26 mouse cellular contexts compared by ENCODE assay signal in the genomic region with DNA sequence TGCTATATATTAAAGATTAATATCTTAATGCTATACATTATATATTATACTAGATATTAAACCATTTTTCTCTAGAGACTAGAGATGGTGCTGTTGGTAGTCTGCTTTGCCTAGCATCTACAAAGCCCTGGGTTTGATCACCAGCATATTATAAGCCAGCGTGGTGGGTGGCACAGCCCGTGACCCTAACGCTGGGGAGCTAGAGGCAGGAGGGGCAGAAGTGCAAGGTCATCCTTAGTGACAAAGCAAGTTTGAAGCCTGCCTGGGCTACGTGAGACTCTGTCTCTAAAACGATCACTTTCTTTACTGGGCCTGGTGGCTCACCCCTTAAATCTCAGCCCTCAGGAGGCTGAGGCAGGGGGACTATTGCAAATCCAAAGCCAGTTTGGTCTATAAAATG. TPM values are rescaled to one million over a fixed set of nuclear protein-coding genes. Genes with fewer than 3 reads are reported as not detected.
A peak's percentile ranks its signal among the peaks of the same experiment; 100 is the strongest.
DNase-seq lines count a peak whose midpoint lies in the region; ATAC-seq and TF ChIP-seq lines count a peak whose summit lies in the region.
"Had no signal": no experiment of that assay in that cellular context is flagged by ENCODE, and none has a peak within 500 bp of the region (broad histone marks: within the 10 kb centered on the region; RNA-seq: fewer than 3 reads in every experiment).

No protein-coding gene starts in this region.

- WGBS in heart, embryonic 13.5 days = 67% methylated on average over 5 of the region's 5 CpGs
- 89% methylated on average over 5 of the region's 5 CpGs for WGBS in embryonic facial prominence, embryonic 15.5 days
- WGBS in neural tube, embryonic 15.5 days = 81% methylated on average over 5 of the region's 5 CpGs

- H3K9ac ChIP-seq in heart, embryonic 13.5 days = no peak overlapping the region
- no peak overlapping the region for H3K9ac ChIP-seq in embryonic facial prominence, embryonic 15.5 days
- H3K9ac ChIP-seq in neural tube, embryonic 15.5 days (replicated peaks) = no peak overlapping the region

- no peak overlapping the region for H3K4me3 ChIP-seq in heart, embryonic 13.5 days
- no peak overlapping the region for H3K4me3 ChIP-seq in embryonic facial prominence, embryonic 15.5 days (replicated peaks)
- H3K4me3 ChIP-seq in myocyte = peak overlapping the region; percentile 20
- no peak overlapping the region for H3K4me3 ChIP-seq in neural tube, embryonic 15.5 days (replicated peaks)

- DNase-seq in adrenal gland, postnatal 14 days = peak; percentile 1
- DNase-seq in adrenal gland, adult 18-20 months (ENCODE audit: low spot score in 2 of 2) = no peak
- no peak for DNase-seq in heart, postnatal 4 days
- DNase-seq in left cerebral cortex, adult 11 months (ENCODE audit: low spot score) = no peak
- DNase-seq: adrenal gland, postnatal 25 days; cerebellum, adult 9-11 months; gastrocnemius, postnatal 36 days; kidney, adult 8-10 months; kidney, postnatal 10 days; lung, postnatal 4 days; thymus, adult 2 months had no signal

- 0 out of 2 replicates have a peak, but pooled peaks have one; percentile 44 for ATAC-seq in heart, embryonic 13.5 days (ENCODE audit: extremely low read depth, insufficient number of reproducible peaks, low FRiP score, low TSS enrichment)
- no peak for ATAC-seq in embryonic facial prominence, embryonic 15.5 days (ENCODE audit: insufficient number of reproducible peaks, low FRiP score, low TSS enrichment, low read depth)
- no peak for ATAC-seq in neural tube, embryonic 15.5 days (ENCODE audit: low FRiP score)
- ATAC-seq: midbrain, embryonic 16.5 days had no signal

- peak overlapping the region; percentile 72; the same call in 1 of the 2 replicates for H3K4me2 ChIP-seq in heart, embryonic 13.5 days
- no peak overlapping the region for H3K4me2 ChIP-seq in embryonic facial prominence, embryonic 15.5 days (replicated peaks)
- H3K4me2 ChIP-seq in myocyte (ENCODE audit: low read depth) = no peak overlapping the region
- H3K4me2 ChIP-seq in neural tube, embryonic 15.5 days = no peak overlapping the region

- H3K36me3 ChIP-seq in heart, embryonic 13.5 days = 0 out of 2 replicates have a peak, but pooled peaks cover 3% of the 10 kb centered on the region
- no peaks in the 10 kb centered on the region for H3K36me3 ChIP-seq in embryonic facial prominence, embryonic 15.5 days
- no peaks in the 10 kb centered on the region for H3K36me3 ChIP-seq in myocyte (ENCODE audit: control insufficient read depth, insufficient read depth)
- no peaks in the 10 kb centered on the region for H3K36me3 ChIP-seq in neural tube, embryonic 15.5 days
- H3K36me3 ChIP-seq: forebrain, embryonic 10.5 days; heart, embryonic 15.5 days; hindbrain, embryonic 15.5 days; limb, embryonic 10.5 days; midbrain, embryonic 10.5 days had no signal

- H3K79me2 ChIP-seq in myocyte (ENCODE audit: control insufficient read depth, insufficient read depth) = no peaks in the 10 kb centered on the region

- peaks cover 1% of the 10 kb centered on the region; the same call in 1 of the 2 replicates for H3K9me3 ChIP-seq in heart, embryonic 13.5 days
- no peaks in the 10 kb centered on the region for H3K9me3 ChIP-seq in embryonic facial prominence, embryonic 15.5 days (replicated peaks)
- H3K9me3 ChIP-seq in neural tube, embryonic 15.5 days (replicated peaks) = no peaks in the 10 kb centered on the region
- H3K9me3 ChIP-seq: heart, embryonic 15.5 days; hindbrain, embryonic 15.5 days; limb, embryonic 10.5 days had no signal

- peak overlapping the region; percentile 83; the same call in 1 of the 2 replicates for H3K27ac ChIP-seq in heart, embryonic 13.5 days (replicated peaks)
- 0 out of 2 replicates have a peak overlapping the region, but pooled peaks have one; percentile 55 for H3K27ac ChIP-seq in embryonic facial prominence, embryonic 15.5 days (replicated peaks)
- H3K27ac ChIP-seq in neural tube, embryonic 15.5 days (replicated peaks) = no peak overlapping the region
- H3K27ac ChIP-seq: hindbrain, embryonic 15.5 days had no signal

- peaks cover 26% of the 10 kb centered on the region for H3K4me1 ChIP-seq in heart, embryonic 13.5 days
- peaks cover 13% of the 10 kb centered on the region; the same call in 1 of the 2 replicates for H3K4me1 ChIP-seq in embryonic facial prominence, embryonic 15.5 days
- peaks cover 7% of the 10 kb centered on the region; the same call in 1 of the 2 replicates for H3K4me1 ChIP-seq in neural tube, embryonic 15.5 days

- no peak overlapping the region for H3ac ChIP-seq in myocyte (ENCODE audit: control insufficient read depth, insufficient read length)

- no peaks in the 10 kb centered on the region for H3K27me3 ChIP-seq in heart, embryonic 13.5 days (replicated peaks)
- H3K27me3 ChIP-seq in embryonic facial prominence, embryonic 15.5 days = no peaks in the 10 kb centered on the region
- H3K27me3 ChIP-seq in myocyte (ENCODE audit: control insufficient read depth, insufficient read depth, insufficient read length) = no peaks in the 10 kb centered on the region
- peaks cover 2% of the 10 kb centered on the region; the same call in 1 of the 2 replicates for H3K27me3 ChIP-seq in neural tube, embryonic 15.5 days (replicated peaks)
- H3K27me3 ChIP-seq: heart, embryonic 15.5 days; hindbrain, embryonic 15.5 days had no signal

- TF ChIP-seq POLR2A in myocyte (IDR thresholded peaks at IDR 0.05; ENCODE audit: insufficient read length, low read depth) = no peak

TF ChIP-seq in myocyte, 11 proteins besides CTCF, POLR2A, EP300 and RAD21:
- TF ChIP-seq REST (IDR thresholded peaks at IDR 0.05; ENCODE audit: insufficient read depth, insufficient read length) = no peak
- no peak for TF ChIP-seq TCF3 (IDR thresholded peaks at IDR 0.05; ENCODE audit: insufficient read length, low read depth)

RNA-seq across cellular contexts. Expression of a gene that starts 18.4 kb away (rescaled TPM):
- 17.8 and 24.5 TPM in 2 replicates for total RNA-seq in adrenal gland, postnatal 14 days (2021)
- total RNA-seq in adrenal gland, adult 18-20 months (2021) = 10 to 100 TPM; 13.8 to 19.3 TPM
- 5.7 and 6.8 TPM in 2 replicates for polyA plus RNA-seq in heart, embryonic 13.5 days (2015; fragmentation: Nextera tagmentation; extraction: Ambion mirVana)
- total RNA-seq in heart, postnatal 4 days (2021) = 10 to 100 TPM; 17.4 to 17.7 TPM
- 5.7 and 6.7 TPM in 2 replicates for polyA plus RNA-seq in embryonic facial prominence, embryonic 15.5 days (2015; fragmentation: Nextera tagmentation; extraction: Ambion mirVana)
- 9.2 TPM for polyA plus RNA-seq in myocyte (2012; fragmentation: generic; extraction: Trizol)
- polyA plus RNA-seq in neural tube, embryonic 15.5 days (2015; fragmentation: Nextera tagmentation; extraction: Ambion mirVana) = 1.4 and 3.4 TPM in 2 replicates

RNA-seq across cellular contexts. Expression of a gene that starts 20.5 kb away (rescaled TPM):
- 0.22 and 0.30 TPM in 2 replicates for total RNA-seq in adrenal gland, postnatal 14 days (2021)
- total RNA-seq in adrenal gland, adult 18-20 months (2021) = under 1 TPM in 1 of 2 experiments, not detected in 1; 0.80 TPM
- polyA plus RNA-seq in heart, embryonic 13.5 days (2015; fragmentation: Nextera tagmentation; extraction: Ambion mirVana) = 44.6 and 47.2 TPM in 2 replicates
- total RNA-seq in heart, postnatal 4 days (2021) = 100 to 1,000 TPM; 162 to 169 TPM
- 2.6 and 3.6 TPM in 2 replicates for polyA plus RNA-seq in embryonic facial prominence, embryonic 15.5 days (2015; fragmentation: Nextera tagmentation; extraction: Ambion mirVana)
- 35.6 TPM for polyA plus RNA-seq in myocyte (2012; fragmentation: generic; extraction: Trizol)
- 0.09 and 0.14 TPM in 2 replicates for polyA plus RNA-seq in neural tube, embryonic 15.5 days (2015; fragmentation: Nextera tagmentation; extraction: Ambion mirVana)
- total RNA-seq: common myeloid progenitor, adult 5-6 weeks; hematopoietic stem cell, adult 5-6 weeks; MEL; neutrophil, adult 5-6 weeks had no signal
- polyA plus RNA-seq: forebrain, embryonic 10.5 days; hindbrain, embryonic 15.5 days; intestine, embryonic 14.5 days; midbrain, embryonic 10.5 days; midbrain, embryonic 16.5 days had no signal
